Mouse (Mus musculus): Measurements from ENCODE around the gene Ergic1.

The Ergic1 gene

GRCm38 (mm10) chr17:26537722-26538471, 23.4 kb upstream of the Ergic1 start:
- peak; percentile 85 for DNase-seq (ENCODE audit: low read depth, low spot score)

GRCm38 (mm10) chr17:26540083-26540482, 21.2 kb upstream of the Ergic1 start:
- DNase-seq (ENCODE audit: low read depth, low spot score): no peak

- no peak for DNase-seq (ENCODE audit: low read depth, low spot score)
Measured at GRCm38 (mm10) chr17:26544319-26544963, 16.8 kb upstream of the Ergic1 start.

GRCm38 (mm10) chr17:26547771-26548170, 13.5 kb upstream of the Ergic1 start:
- peak; percentile 78 for DNase-seq (ENCODE audit: low read depth, low spot score)

GRCm38 (mm10) chr17:26548566-26548965, 12.7 kb upstream of the Ergic1 start:
- DNase-seq (ENCODE audit: low read depth, low spot score): no peak

GRCm38 (mm10) chr17:26549148-26549809, 12.0 kb upstream of the Ergic1 start:
- DNase-seq (ENCODE audit: low read depth, low spot score): peak; percentile 97

- no peak for DNase-seq (ENCODE audit: low read depth, low spot score)
Measured at GRCm38 (mm10) chr17:26551104-26551503, 10.2 kb upstream of the Ergic1 start.

GRCm38 (mm10) chr17:26553033-26553432, 8.3 kb upstream of the Ergic1 start:
- DNase-seq (ENCODE audit: low read depth, low spot score): no peak

GRCm38 (mm10) chr17:26560526-26561289, 581 bp upstream of the Ergic1 start:
- peak; percentile 64 for DNase-seq (ENCODE audit: low read depth, low spot score)

- DNase-seq (ENCODE audit: low read depth, low spot score): no peak
Measured at GRCm38 (mm10) chr17:26561651-26562181, 427 bp downstream of the Ergic1 start, which contains the start of gene Dusp1. TSS of gene Dusp1 (minus strand) at chr17:26562128.

- DNase-seq (ENCODE audit: low read depth, low spot score): no peak
Measured at GRCm38 (mm10) chr17:26562292-26562691, 1.0 kb downstream of the Ergic1 start.

GRCm38 (mm10) chr17:26563476-26563875, 2.2 kb downstream of the Ergic1 start:
- DNase-seq (ENCODE audit: low read depth, low spot score): no peak

GRCm38 (mm10) chr17:26564439-26564838, 3.1 kb downstream of the Ergic1 start:
- DNase-seq (ENCODE audit: low read depth, low spot score): no peak

- DNase-seq (ENCODE audit: low read depth, low spot score): no peak
Measured at GRCm38 (mm10) chr17:26567142-26567817, 6.0 kb downstream of the Ergic1 start.

GRCm38 (mm10) chr17:26567818-26568173, 6.5 kb downstream of the Ergic1 start:
- no peak for DNase-seq (ENCODE audit: low read depth, low spot score)

GRCm38 (mm10) chr17:26569594-26570350, 8.5 kb downstream of the Ergic1 start:
- DNase-seq (ENCODE audit: low read depth, low spot score): no peak

- DNase-seq (ENCODE audit: low read depth, low spot score): no peak
Measured at GRCm38 (mm10) chr17:26570651-26571118, 9.4 kb downstream of the Ergic1 start.

GRCm38 (mm10) chr17:26571377-26571776, 10.1 kb downstream of the Ergic1 start:
- no peak for DNase-seq (ENCODE audit: low read depth, low spot score)

- no peak for DNase-seq (ENCODE audit: low read depth, low spot score)
Measured at GRCm38 (mm10) chr17:26572265-26572664, 11.0 kb downstream of the Ergic1 start.

- no peak for DNase-seq (ENCODE audit: low read depth, low spot score)
Measured at GRCm38 (mm10) chr17:26574118-26574517, 12.8 kb downstream of the Ergic1 start.
